Mouse (Mus musculus): ENCODE results near the gene Ap5s1. TPM values are rescaled to one million over a fixed set of nuclear protein-coding genes. Genes with fewer than 3 reads are reported as not detected.
A peak's percentile ranks its signal among the peaks of the same experiment; 100 is the strongest.
"Not testable (repeated sequence)": the region's sequence is repeated elsewhere in the genome, so short reads cannot be mapped to it uniquely, and the experiment has no call there.

The Ap5s1 gene
- polyA plus RNA-seq, 1 experiment from 2014 or later, result 35.2 TPM

DNA sequence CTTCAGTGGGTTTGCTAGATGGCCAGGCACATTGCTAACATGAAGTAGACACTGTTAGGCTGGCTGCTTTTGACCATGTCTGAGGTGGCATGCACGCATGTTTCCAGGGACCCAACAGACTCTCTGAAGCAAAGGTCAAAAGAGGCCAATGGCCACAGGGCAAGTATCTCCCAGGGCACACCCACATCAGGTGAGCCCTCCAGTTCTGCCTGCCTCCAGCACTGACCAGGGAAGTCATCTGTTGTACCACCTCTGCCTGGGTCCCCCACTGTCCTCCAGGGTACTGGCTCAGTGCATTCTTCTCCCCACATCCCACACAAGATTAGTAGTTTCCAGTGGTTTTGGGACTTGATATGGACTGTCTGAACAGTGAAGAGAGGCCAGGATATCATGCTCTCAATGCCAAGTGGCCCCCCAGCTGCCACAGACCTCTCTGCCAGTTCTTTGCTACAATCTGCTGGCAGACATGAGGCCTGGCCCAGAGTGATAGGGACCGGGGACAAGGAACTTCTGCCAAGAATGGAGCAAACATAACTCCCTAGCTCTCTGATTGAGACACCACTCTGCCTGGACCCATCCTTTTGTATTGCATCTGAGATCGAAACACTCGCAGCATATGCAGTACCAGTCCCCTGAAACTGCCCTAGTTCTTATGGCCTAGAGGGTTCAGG lies 2.4 kb downstream of the Ap5s1 start:
- WGBS, result 75% methylated on average over 4 of the region's 4 CpGs
- Histone ChIP-seq H3K4me3 (replicated peaks) (peak overlapping the region; percentile 64), H3K4me1 (peaks cover 19% of the 10 kb centered on the region), H3K9ac (replicated peaks) (peak overlapping the region; percentile 62; the same call in 1 of the 2 replicates), H3K27ac (replicated peaks) (peak overlapping the region; percentile 97), H3K9me3 (replicated peaks) (no peaks in the 10 kb centered on the region), H3K36me3 (peaks cover 12% of the 10 kb centered on the region; the same call in 1 of the 2 replicates), H3K4me2 (peak overlapping the region; percentile 64), H3K27me3 (replicated peaks) (no peaks in the 10 kb centered on the region)
- ATAC-seq (ENCODE audit: low FRiP score), result peak; percentile 5; the same call in 1 of the 2 replicates

DNA sequence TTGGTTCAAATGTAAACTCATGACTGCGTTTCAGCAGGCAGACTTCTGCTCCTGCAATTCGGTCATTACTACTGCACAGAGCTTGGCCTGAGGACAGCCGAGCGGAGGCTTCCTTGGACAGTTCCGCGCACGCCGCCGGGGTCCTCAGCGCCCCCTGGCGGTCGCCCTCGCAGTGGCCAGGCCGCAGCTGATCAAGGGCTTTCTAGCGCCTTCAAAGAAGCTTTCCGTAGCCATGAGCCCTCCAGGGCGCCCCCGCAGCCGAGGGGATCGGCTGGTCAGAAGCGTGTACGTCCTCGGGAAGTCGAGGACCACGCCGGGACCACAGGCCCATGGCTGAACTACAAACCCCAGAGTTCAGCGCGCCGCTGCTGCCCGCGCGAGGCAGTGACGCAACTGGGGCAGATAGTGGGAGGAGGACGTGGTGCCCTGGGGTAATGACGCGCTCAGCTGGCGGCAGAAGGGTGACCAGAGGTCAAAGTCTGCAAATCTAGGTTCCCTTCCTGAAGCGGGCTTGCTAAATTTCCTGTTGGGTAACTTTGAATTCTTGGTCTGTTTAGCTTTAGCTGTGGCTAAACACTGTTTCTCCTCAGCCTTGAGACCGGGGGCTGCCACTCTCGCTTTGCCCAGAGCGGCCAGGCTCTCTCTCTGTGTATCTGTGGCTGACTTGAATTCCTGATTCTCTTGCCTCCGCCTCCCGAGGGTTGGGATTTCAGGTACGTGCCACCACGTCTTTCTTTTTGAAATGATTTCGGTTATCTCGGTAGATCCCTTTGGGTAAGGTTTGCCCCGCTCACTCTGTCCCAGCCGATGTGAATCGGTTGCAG lies 3.3 kb downstream of the Ap5s1 start:
- peak overlapping the region; percentile 97 for H3K27ac ChIP-seq (replicated peaks)
- peak; percentile 98 for ATAC-seq (ENCODE audit: low FRiP score)
- H3K4me1 ChIP-seq, result peaks cover 19% of the 10 kb centered on the region
- H3K9me3 ChIP-seq (replicated peaks), result no peaks in the 10 kb centered on the region
- no peaks in the 10 kb centered on the region for H3K27me3 ChIP-seq (replicated peaks)
- H3K4me2 ChIP-seq, result peak overlapping the region; percentile 64
- peak overlapping the region; percentile 64 for H3K4me3 ChIP-seq (replicated peaks)
- peak overlapping the region; percentile 62 for H3K9ac ChIP-seq (replicated peaks)
- WGBS, result 2% methylated on average over 50 of the region's 50 CpGs
- H3K36me3 ChIP-seq, result peaks cover 12% of the 10 kb centered on the region; the same call in 1 of the 2 replicates

DNA sequence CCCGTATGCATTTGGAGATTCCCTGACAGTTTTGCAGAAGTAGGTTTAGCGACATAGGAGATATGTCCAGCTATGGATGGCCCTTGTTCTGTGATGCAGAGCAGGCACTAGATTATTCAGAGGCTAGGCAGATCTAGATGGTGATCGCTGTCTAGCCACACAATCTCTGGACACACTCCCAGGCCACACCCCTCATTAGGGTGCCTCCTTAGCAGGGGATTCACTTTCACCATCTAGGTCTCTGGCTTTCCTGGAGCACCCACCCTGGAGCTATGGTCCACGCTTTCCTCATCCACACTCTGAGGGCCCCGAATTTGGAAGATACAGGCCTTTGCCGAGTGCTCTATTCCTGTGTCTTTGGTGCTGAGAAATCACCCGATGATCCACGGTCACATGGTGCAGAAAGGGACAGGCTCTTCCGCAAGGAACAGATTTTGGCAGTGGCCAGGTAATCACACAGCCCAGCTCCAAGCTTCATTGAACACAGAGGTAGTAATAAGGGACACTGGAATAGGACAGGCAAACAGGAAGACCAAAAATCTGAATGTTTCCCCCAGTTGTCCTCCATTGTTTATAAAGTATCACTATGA lies 4.2 kb downstream of the Ap5s1 start:
- ATAC-seq (ENCODE audit: low FRiP score), result no peak
- Histone ChIP-seq H3K4me2 (peak overlapping the region; percentile 64), H3K4me3 (replicated peaks) (peak overlapping the region; percentile 64), H3K27me3 (replicated peaks) (no peaks in the 10 kb centered on the region), H3K9me3 (replicated peaks) (no peaks in the 10 kb centered on the region), H3K27ac (replicated peaks) (peak overlapping the region; percentile 97), H3K9ac (replicated peaks) (peak overlapping the region; percentile 62), H3K4me1 (peaks cover 19% of the 10 kb centered on the region), H3K36me3 (peaks cover 12% of the 10 kb centered on the region; the same call in 1 of the 2 replicates)
- WGBS, result 65% methylated on average over 9 of the region's 9 CpGs

DNA sequence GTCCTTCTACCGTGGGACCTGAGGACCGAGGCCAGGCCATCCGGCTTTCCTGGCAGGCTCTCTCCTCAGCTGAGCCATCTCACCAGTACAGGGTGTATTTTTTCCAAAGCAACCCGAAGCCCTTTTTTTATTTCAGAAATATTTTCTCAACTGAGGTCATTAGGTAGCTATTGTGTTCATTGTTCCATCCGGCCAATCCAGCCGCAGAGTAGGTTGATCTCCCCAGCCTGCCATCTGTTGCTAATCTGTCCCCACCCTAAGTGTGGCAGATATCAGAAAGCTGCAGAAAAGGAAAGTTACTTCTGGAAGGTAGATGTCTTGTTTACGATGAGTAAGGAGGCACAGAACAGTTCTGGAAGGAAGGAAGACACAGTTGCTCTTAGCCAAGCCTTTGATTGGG lies 6.9 kb downstream of the Ap5s1 start:
- Histone ChIP-seq H3K27me3 (replicated peaks) (no peaks in the 10 kb centered on the region), H3K9me3 (replicated peaks) (no peaks in the 10 kb centered on the region), H3K4me1 (peaks cover 19% of the 10 kb centered on the region), H3K9ac (replicated peaks) (no peak overlapping the region), H3K4me3 (replicated peaks) (no peak overlapping the region), H3K4me2 (no peak overlapping the region), H3K27ac (replicated peaks) (no peak overlapping the region), H3K36me3 (peaks cover 12% of the 10 kb centered on the region; the same call in 1 of the 2 replicates)
- no peak for ATAC-seq (ENCODE audit: low FRiP score)
- 87% methylated on average over 7 of the region's 7 CpGs for WGBS

DNA sequence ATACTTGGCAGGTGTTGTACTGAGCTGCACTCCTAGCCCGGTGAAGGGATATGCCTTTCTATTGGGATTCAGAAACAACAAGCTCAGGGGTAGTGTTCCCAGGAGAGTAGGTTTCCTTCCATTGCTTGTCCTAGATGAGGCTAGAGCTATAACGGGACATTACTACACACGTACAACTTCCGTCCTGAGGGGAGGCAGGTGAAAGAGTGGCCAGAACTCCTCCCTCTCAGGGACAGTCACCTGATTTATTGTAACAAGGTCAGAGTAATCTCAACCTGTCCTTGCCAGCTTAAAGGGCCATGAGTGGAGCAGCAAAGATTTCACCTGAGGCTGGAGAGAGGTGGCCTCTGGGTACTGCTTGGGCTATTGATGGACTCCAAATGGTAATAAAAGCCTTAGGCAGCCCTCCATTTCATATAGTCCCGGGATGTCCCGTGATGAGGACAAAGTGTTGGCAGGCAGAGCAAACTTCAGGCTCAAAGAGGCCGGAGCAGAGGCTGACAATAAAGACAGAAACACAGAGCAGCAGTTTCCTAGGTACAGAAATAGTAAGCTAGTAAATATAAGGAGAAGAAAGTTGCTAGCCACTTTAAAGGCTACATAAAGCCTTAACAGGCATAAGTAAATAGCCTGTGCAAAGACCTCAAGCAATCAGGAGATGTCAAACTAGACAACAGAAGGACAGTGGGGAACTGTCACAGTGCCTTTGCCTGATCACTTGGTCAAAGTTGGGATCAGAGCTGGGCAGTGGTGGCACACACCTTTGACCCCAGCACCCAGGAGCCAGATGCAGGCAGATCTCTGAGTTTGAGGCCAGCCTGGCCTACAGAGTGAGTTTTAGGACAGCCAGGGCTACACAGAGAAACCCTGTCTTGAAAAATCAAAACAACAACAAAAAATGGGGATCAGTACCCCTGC lies 9.3 kb downstream of the Ap5s1 start:
- Histone ChIP-seq H3K4me1 (peaks cover 7% of the 10 kb centered on the region), H3K4me2 (no peak overlapping the region), H3K9me3 (replicated peaks) (no peaks in the 10 kb centered on the region), H3K9ac (replicated peaks) (no peak overlapping the region), H3K36me3 (peaks cover 12% of the 10 kb centered on the region; the same call in 1 of the 2 replicates), H3K27ac (replicated peaks) (no peak overlapping the region), H3K27me3 (replicated peaks) (no peaks in the 10 kb centered on the region), H3K4me3 (replicated peaks) (no peak overlapping the region)
- no peak for ATAC-seq (ENCODE audit: low FRiP score)
- WGBS, result 82% methylated on average over 7 of the region's 7 CpGs

DNA sequence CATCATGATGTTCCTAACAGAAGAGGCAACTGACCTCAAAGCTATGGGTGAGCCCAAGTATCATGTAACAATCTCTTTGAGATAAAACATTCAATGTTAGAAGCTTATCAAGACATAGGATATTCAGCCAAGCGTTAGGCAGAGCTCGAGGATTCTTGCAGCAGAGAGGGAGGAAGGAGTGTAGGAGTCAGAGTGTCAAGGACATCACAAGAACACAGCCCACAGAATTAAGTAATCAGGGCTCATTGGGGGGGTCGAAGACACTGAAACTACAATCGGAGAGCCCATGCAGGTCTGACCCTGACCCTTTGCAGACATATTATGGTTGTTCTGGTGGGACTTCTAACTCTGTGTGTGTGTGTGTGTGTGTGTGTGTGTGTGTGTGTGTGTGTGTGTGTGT lies 13.2 kb downstream of the Ap5s1 start:
- H3K36me3 ChIP-seq, result no peaks in the 10 kb centered on the region
- no peak overlapping the region for H3K4me2 ChIP-seq
- 81% methylated on average over 4 of the region's 4 CpGs for WGBS
- no peak for ATAC-seq (ENCODE audit: low FRiP score)
- H3K4me3 ChIP-seq (replicated peaks), result no peak overlapping the region
- no peaks in the 10 kb centered on the region for H3K27me3 ChIP-seq (replicated peaks)
- H3K27ac ChIP-seq (replicated peaks), result no peak overlapping the region
- no peaks in the 10 kb centered on the region for H3K9me3 ChIP-seq (replicated peaks)
- H3K4me1 ChIP-seq, result no peaks in the 10 kb centered on the region
- H3K9ac ChIP-seq (replicated peaks), result no peak overlapping the region

DNA sequence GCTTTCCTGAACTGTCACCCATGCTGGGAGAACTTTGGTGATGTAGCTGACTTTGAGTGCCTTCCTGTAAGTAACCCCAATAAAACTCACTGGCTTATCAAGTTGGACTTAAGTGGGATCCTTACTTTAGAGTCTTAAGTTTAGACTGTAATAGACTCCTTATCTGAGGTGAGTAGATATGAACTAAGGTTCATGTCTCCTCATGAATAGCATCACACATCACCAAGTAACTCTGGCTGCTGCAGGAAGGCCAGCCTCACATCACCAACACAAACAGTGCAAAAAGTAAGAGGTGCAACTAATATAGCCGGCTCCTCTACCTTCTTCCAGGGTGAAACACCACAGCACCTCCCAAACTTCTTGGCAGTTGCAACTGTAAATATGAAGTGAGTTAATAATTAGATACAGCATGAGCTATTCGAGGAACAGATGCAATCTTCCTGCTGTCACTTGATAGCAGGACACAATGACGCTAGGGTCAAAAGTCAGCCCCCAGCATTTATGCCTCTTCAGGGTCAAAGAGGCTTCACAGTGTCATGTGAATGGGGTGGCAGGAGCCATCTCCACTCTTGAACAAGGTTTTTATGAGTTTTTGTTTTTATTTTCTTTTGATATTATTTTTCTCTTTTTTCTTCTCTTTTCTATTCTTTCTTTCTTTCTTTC lies 15.1 kb downstream of the Ap5s1 start:
- H3K27me3 ChIP-seq (replicated peaks), result no peaks in the 10 kb centered on the region
- H3K9me3 ChIP-seq (replicated peaks), result no peaks in the 10 kb centered on the region
- H3K27ac ChIP-seq (replicated peaks), result no peak overlapping the region
- ATAC-seq (ENCODE audit: low FRiP score), result no peak
- no peaks in the 10 kb centered on the region for H3K4me1 ChIP-seq
- H3K36me3 ChIP-seq, result no peaks in the 10 kb centered on the region
- H3K4me3 ChIP-seq (replicated peaks), result no peak overlapping the region
- 84% methylated on average over 3 of the region's 3 CpGs for WGBS
- H3K4me2 ChIP-seq, result no peak overlapping the region
- H3K9ac ChIP-seq (replicated peaks), result no peak overlapping the region

DNA sequence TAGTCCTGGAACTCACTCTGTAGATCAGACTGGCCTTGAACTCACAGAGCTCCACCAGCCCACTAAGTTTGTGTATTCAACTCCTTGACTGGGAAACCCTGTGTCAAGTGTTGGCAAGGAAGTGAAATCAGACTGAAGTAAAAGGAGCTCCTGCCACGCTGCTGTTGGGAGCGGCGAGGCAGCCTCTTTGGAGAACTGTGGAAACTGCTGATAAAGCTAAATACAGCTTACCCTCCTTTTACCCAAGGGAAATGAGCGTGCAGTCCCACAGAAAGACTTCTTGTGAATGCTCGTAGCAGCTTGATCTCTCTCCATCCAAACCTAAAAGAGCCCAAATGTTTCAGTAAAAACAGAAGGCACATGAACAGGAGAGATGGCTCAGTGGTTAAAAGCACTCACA lies 15.7 kb downstream of the Ap5s1 start:
- H3K27ac ChIP-seq (replicated peaks), result no peak overlapping the region
- no peaks in the 10 kb centered on the region for H3K9me3 ChIP-seq (replicated peaks)
- H3K4me2 ChIP-seq, result no peak overlapping the region
- no peaks in the 10 kb centered on the region for H3K36me3 ChIP-seq
- no peaks in the 10 kb centered on the region for H3K4me1 ChIP-seq
- no peak overlapping the region for H3K4me3 ChIP-seq (replicated peaks)
- ATAC-seq (ENCODE audit: low FRiP score), result no peak
- H3K9ac ChIP-seq (replicated peaks), result no peak overlapping the region
- H3K27me3 ChIP-seq (replicated peaks), result no peaks in the 10 kb centered on the region
- WGBS, result 62% methylated on average over 5 of the region's 5 CpGs

DNA sequence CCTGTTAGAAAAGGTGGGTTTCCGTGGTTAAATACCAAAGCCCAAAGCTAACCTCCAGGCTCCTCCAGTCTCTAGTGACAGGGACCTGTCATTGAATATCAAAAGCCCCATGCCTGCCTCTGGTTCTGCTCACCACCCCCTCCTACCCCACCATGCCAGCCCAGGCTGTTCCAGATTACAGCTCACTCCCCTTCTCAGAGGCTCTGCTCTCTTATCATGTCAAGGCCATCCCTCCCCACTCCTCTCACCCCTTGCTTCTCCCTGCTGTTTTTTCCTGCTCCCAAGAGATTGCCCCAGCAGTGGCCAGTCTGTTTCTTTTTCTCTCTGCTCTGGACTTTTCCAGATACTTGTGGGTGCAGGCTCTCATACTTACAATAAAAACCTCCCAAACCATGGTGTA lies 16.7 kb downstream of the Ap5s1 start:
- H3K4me3 ChIP-seq (replicated peaks), result no peak overlapping the region
- no peak overlapping the region for H3K9ac ChIP-seq (replicated peaks)
- WGBS, result 58% methylated on average over 1 of the region's 1 CpGs
- H3K9me3 ChIP-seq (replicated peaks), result no peaks in the 10 kb centered on the region
- H3K4me2 ChIP-seq, result no peak overlapping the region
- H3K4me1 ChIP-seq, result no peaks in the 10 kb centered on the region
- no peak for ATAC-seq (ENCODE audit: low FRiP score)
- no peak overlapping the region for H3K27ac ChIP-seq (replicated peaks)
- H3K27me3 ChIP-seq (replicated peaks), result no peaks in the 10 kb centered on the region
- no peaks in the 10 kb centered on the region for H3K36me3 ChIP-seq

DNA sequence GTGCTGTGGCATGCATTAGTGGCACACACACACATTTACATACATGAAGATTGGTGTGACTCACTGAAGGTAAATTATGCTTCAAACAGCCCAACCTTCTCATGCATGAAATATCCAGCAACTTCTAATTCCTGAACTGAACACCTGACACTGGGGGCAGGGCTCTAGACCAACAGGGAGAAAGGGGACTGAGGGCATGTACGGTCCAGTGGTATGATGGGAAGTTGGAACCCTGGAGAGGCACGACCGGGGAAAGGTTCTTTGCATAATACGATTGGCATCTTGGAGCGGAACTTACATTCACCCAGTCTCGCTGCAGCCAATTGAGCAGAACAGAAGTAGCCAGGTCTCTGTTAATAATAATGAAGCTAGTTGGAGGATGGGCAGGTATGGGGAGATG lies 18.3 kb downstream of the Ap5s1 start:
- 84% methylated on average over 6 of the region's 6 CpGs for WGBS
- Histone ChIP-seq H3K4me2 (no peak overlapping the region), H3K9me3 (replicated peaks) (no peaks in the 10 kb centered on the region), H3K27ac (replicated peaks) (no peak overlapping the region), H3K4me3 (replicated peaks) (no peak overlapping the region), H3K27me3 (replicated peaks) (no peaks in the 10 kb centered on the region), H3K9ac (replicated peaks) (no peak overlapping the region), H3K4me1 (no peaks in the 10 kb centered on the region), H3K36me3 (no peaks in the 10 kb centered on the region)
- no peak for ATAC-seq (ENCODE audit: low FRiP score)

DNA sequence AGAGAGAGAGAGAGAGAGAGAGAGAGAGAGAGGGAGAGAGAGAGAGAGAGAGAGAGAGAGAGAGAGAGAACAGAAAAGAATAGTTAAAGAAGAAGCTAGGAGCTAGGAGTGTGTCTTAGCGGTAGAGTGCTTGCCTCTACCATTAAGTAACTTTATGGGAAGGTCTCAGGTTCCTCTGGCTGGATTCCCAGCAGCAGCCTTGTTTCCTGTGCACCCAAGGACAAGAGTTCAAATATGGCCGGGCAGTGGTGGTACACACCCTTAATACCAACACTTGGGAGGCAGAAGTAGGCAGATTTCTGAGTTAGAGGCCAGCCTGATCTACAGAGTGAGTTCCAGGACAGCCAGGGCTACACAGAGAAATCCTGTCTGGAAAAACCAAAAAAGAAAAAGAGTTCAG lies 19.8 kb downstream of the Ap5s1 start:
- H3K27ac ChIP-seq (replicated peaks); H3K27me3 ChIP-seq (replicated peaks); H3K9me3 ChIP-seq (replicated peaks); H3K4me2 ChIP-seq; H3K4me1 ChIP-seq; ATAC-seq (ENCODE audit: low FRiP score); H3K36me3 ChIP-seq; H3K9ac ChIP-seq (replicated peaks); H3K4me3 ChIP-seq (replicated peaks): not testable (repeated sequence)
- WGBS, result 82% methylated on average over 2 of the region's 2 CpGs

Data from neural tube, embryonic 15.5 days (tissue).